Mouse (Mus musculus) CH12.LX (cell line): ENCODE data around the gene Cfap70. TPM values are rescaled to one million over a fixed set of nuclear protein-coding genes. Genes with fewer than 3 reads are reported as not detected.

Source experiments
- DNase-seq: peaks from one replicate; pipeline ENCODE4 v3.0.0-alpha.2; 2013; ENCODE audit errors: extremely low read depth
- H3K27ac ChIP-seq: 2 replicates; pipeline ENCODE4 v1.5.1; 2012; ENCODE audit warnings: low read depth, mild to moderate bottlenecking, control low read depth, moderate library complexity; ENCODE audit not compliant: insufficient read depth
- H3K27me3 ChIP-seq: replicated peaks from 2 replicates; pipeline ENCODE3; 2012; ENCODE audit warnings: inconsistent platforms
- H3K36me3 ChIP-seq, 2 experiments: replicated peaks in 1 of 2; 2 replicates each; pipeline versions ENCODE3 to v1.6.1; 2012; ENCODE audit warnings: inconsistent platforms in 1 of 2, low read length in 1 of 2, mild to moderate bottlenecking in 1 of 2, mixed read lengths in 1 of 2, moderate library complexity in 1 of 2; ENCODE audit not compliant: control insufficient read depth in 1 of 2, insufficient read depth in 1 of 2
- H3K4me1 ChIP-seq, 2 experiments: 2 replicates each; pipeline ENCODE4 v1.6.1; 2012; ENCODE audit warnings: inconsistent platforms in 1 of 2, moderate library complexity in 1 of 2; ENCODE audit not compliant: insufficient read depth in 2 of 2, control insufficient read depth in 1 of 2
- H3K4me2 ChIP-seq: 2 replicates; pipeline ENCODE4 v1.6.1; 2012; ENCODE audit warnings: low read depth, mild to moderate bottlenecking, control low read depth; ENCODE audit not compliant: poor library complexity, insufficient read depth, severe bottlenecking
- H3K4me3 ChIP-seq, 3 experiments: fragments of 150-350 bp in 1 of 3; sonication (generic) in 1 of 3; replicated peaks in 1 of 3; 2 replicates each; pipeline versions ENCODE3 to v1.5.1; 2011 to 2012; ENCODE audit warnings: low read depth in 2 of 3, low read length in 2 of 3, mild to moderate bottlenecking in 2 of 3, moderate library complexity in 2 of 3, control low read depth in 1 of 3, improper control_type of control experiment in 1 of 3, inconsistent platforms in 1 of 3, mixed read lengths in 1 of 3; ENCODE audit not compliant: poor library complexity in 1 of 3
- H3K79me2 ChIP-seq: replicated peaks from 2 replicates; pipeline ENCODE4 v1.6.1; 2012; ENCODE audit warnings: mild to moderate bottlenecking, moderate library complexity; ENCODE audit not compliant: control insufficient read depth, poor library complexity, insufficient read depth, severe bottlenecking; ENCODE audit errors: extremely low read depth
- H3K9ac ChIP-seq: 2 replicates; pipeline ENCODE4 v1.6.1; 2012; ENCODE audit warnings: low read depth, mild to moderate bottlenecking, control low read depth, moderate library complexity; ENCODE audit not compliant: insufficient read depth
- H3K9me3 ChIP-seq: replicated peaks from 2 replicates; pipeline ENCODE3; 2012; ENCODE audit warnings: low read length, inconsistent platforms, mixed read lengths
- BHLHE40 ChIP-seq: IDR thresholded peaks from 2 replicates; pipeline ENCODE4 v1.6.1; 2011; ENCODE audit warnings: mild to moderate bottlenecking, low read depth, low read length, improper control_type of control experiment
- CHD1 ChIP-seq: IDR thresholded peaks from 2 replicates; pipeline ENCODE4 v1.6.1; 2012; ENCODE audit warnings: low read depth, low read length, improper control_type of control experiment, inconsistent platforms
- CHD2 ChIP-seq: IDR thresholded peaks from 2 replicates; pipeline ENCODE4 v1.6.1; 2011; ENCODE audit warnings: low read length, improper control_type of control experiment
- CTCF ChIP-seq, 2 experiments: IDR thresholded peaks in 1 of 2; conservative IDR thresholded peaks in 1 of 2; 2 replicates each; pipeline ENCODE4 v1.5.1; 2011 to 2012; ENCODE audit warnings: low read depth in 2 of 2, low read length in 2 of 2, improper control_type of control experiment in 1 of 2, inconsistent platforms in 1 of 2, mild to moderate bottlenecking in 1 of 2, moderate library complexity in 1 of 2
- E2F4 ChIP-seq: IDR thresholded peaks from 2 replicates; pipeline ENCODE4 v1.6.1; 2011; ENCODE audit warnings: low read depth, low read length, improper control_type of control experiment; ENCODE audit not compliant: insufficient replicate concordance
- ELF1 ChIP-seq: IDR thresholded peaks from 2 replicates; pipeline ENCODE4 v1.6.1; 2014; ENCODE audit warnings: low read depth, mild to moderate bottlenecking, inconsistent platforms, low read length, improper control_type of control experiment
- GABPA ChIP-seq: IDR thresholded peaks from 2 replicates; pipeline ENCODE4 v1.6.1; 2012; ENCODE audit warnings: low read depth, low read length, improper control_type of control experiment, inconsistent platforms; ENCODE audit not compliant: insufficient replicate concordance
- IRF4 ChIP-seq: IDR thresholded peaks from 2 replicates; pipeline ENCODE4 v1.6.1; 2014; ENCODE audit warnings: low read depth, mild to moderate bottlenecking, inconsistent platforms, low read length, improper control_type of control experiment
- JUND ChIP-seq: conservative IDR thresholded peaks from 2 replicates; pipeline ENCODE4 v1.6.1; 2011; ENCODE audit warnings: low read depth, low read length, improper control_type of control experiment
- KAT2A ChIP-seq: IDR thresholded peaks from 2 replicates; pipeline ENCODE4 v1.6.1; 2012; ENCODE audit warnings: low read length, improper control_type of control experiment, inconsistent platforms; ENCODE audit not compliant: insufficient replicate concordance
- MAFK ChIP-seq: IDR thresholded peaks from 2 replicates; pipeline ENCODE4 v1.6.1; 2011; ENCODE audit warnings: low read length, improper control_type of control experiment; ENCODE audit not compliant: insufficient replicate concordance
- MAX ChIP-seq: IDR thresholded peaks from 2 replicates; pipeline ENCODE4 v1.6.1; 2011; ENCODE audit warnings: low read length, improper control_type of control experiment
- MAZ ChIP-seq: IDR thresholded peaks from 2 replicates; pipeline ENCODE4 v1.6.1; 2012; ENCODE audit warnings: low read depth, mild to moderate bottlenecking, inconsistent platforms, low read length, improper control_type of control experiment, moderate library complexity
- MEF2A ChIP-seq: IDR thresholded peaks from 2 replicates; pipeline ENCODE4 v1.6.1; 2014; ENCODE audit warnings: low read depth, mild to moderate bottlenecking, inconsistent platforms, low read length, improper control_type of control experiment, borderline replicate concordance
- MYC ChIP-seq: IDR thresholded peaks from 2 replicates; pipeline ENCODE4 v1.6.1; 2011; ENCODE audit warnings: low read depth, mild to moderate bottlenecking, improper control_type of control experiment, low read length
- PAX5 ChIP-seq: IDR thresholded peaks from 2 replicates; pipeline ENCODE4 v1.6.1; 2012; ENCODE audit warnings: low read length, inconsistent platforms, mixed read lengths
- POLR2A ChIP-seq: IDR thresholded peaks from 2 replicates; pipeline ENCODE4 v1.6.1; 2011; ENCODE audit warnings: low read depth, mild to moderate bottlenecking, improper control_type of control experiment, low read length
- POLR2AphosphoS2 ChIP-seq: IDR thresholded peaks from 2 replicates; pipeline ENCODE4 v1.6.1; 2011; ENCODE audit warnings: low read depth, low read length, improper control_type of control experiment
- RAD21 ChIP-seq: IDR thresholded peaks from 2 replicates; pipeline ENCODE4 v1.6.1; 2011; ENCODE audit warnings: low read depth, mild to moderate bottlenecking, low read length, improper control_type of control experiment, moderate library complexity
- RCOR1 ChIP-seq: conservative IDR thresholded peaks from 2 replicates; pipeline ENCODE4 v1.6.1; 2012; ENCODE audit warnings: low read depth, mild to moderate bottlenecking, inconsistent platforms, low read length, improper control_type of control experiment
- SIN3A ChIP-seq: IDR thresholded peaks from 2 replicates; pipeline ENCODE4 v1.6.1; 2012; ENCODE audit warnings: low read length, improper control_type of control experiment, inconsistent platforms
- SMC3 ChIP-seq: IDR thresholded peaks from 2 replicates; pipeline ENCODE4 v1.6.1; 2011; ENCODE audit warnings: low read depth, low read length, improper control_type of control experiment
- UBTF ChIP-seq: IDR thresholded peaks from 2 replicates; pipeline ENCODE4 v1.6.1; 2012; ENCODE audit warnings: low read depth, mild to moderate bottlenecking, inconsistent platforms, low read length, improper control_type of control experiment, moderate library complexity
- USF1 ChIP-seq: IDR thresholded peaks from 2 replicates; pipeline ENCODE4 v1.6.1; 2014; ENCODE audit warnings: low read depth, mild to moderate bottlenecking, inconsistent platforms, low read length, improper control_type of control experiment
- USF2 ChIP-seq: conservative IDR thresholded peaks from 2 replicates; pipeline ENCODE4 v1.6.1; 2011; ENCODE audit warnings: low read depth, low read length, improper control_type of control experiment
- ZC3H11A ChIP-seq: IDR thresholded peaks from 2 replicates; pipeline ENCODE4 v1.6.1; 2012; ENCODE audit warnings: low read depth, mild to moderate bottlenecking, inconsistent platforms, low read length, improper control_type of control experiment
- ZMIZ1 ChIP-seq: IDR thresholded peaks from 2 replicates; pipeline ENCODE4 v1.6.1; 2012; ENCODE audit warnings: low read depth, mild to moderate bottlenecking, inconsistent platforms, low read length, improper control_type of control experiment
- dilution Hi-C: fragments of 300-500 bp; cut with MboI; formaldehyde crosslinking; loops from 2 replicates; pipeline ENCODE4 v1.14.3; 2020; ENCODE audit warnings: low sequenced_read_pairs; ENCODE audit not compliant: extremely low pct_unique_long_range_greater_than_20kb, extremely low pct_ligation_motif_present
- in situ Hi-C: fragments of 300-500 bp; cut with MboI; formaldehyde crosslinking; loops from 3 replicates; pipeline ENCODE4 v1.14.3; 2019; ENCODE audit warnings: low sequenced_read_pairs, low pct_ligation_motif_present, low pct_unique_long_range_greater_than_20kb, mixed read lengths
- polyA plus RNA-seq: library from polyadenylated mRNA; unstranded; fragments of >175 nt; gene quantifications from 2 replicates; pipeline ENCODE4 v1.2.1, GENCODE M21; 2012; ENCODE audit warnings: low read depth; ENCODE audit not compliant: insufficient read length
- total RNA-seq, 2 experiments: library from RNA; depleted of rRNA; stranded (reverse); fragments of 300-350 nt in 1 of 2; fragments of >200 nt in 1 of 2; gene quantifications; 2 replicates each; pipeline ENCODE4 v1.2.3; 2012 to 2014

Cfap70 gene
- total and polyA plus RNA-seq, 3 experiments: 0.04 to 0.36 TPM; not detected in 1

- no peak overlapping the region for H3K4me2 ChIP-seq
- H3K9me3 ChIP-seq: no peaks in the 10 kb centered on the region
- TF ChIP-seq BHLHE40: peak; percentile 66
- TF ChIP-seq USF1: peak; percentile 84
- TF ChIP-seq UBTF: no peak
- no peak for TF ChIP-seq CHD1
- TF ChIP-seq JUND: no peak
- no peak for TF ChIP-seq MAFK
- TF ChIP-seq RCOR1: no peak
- no peak for TF ChIP-seq POLR2A
- no peak for TF ChIP-seq IRF4
- TF ChIP-seq POLR2AphosphoS2: no peak
- TF ChIP-seq SIN3A: no peak
- TF ChIP-seq CHD2: no peak
- TF ChIP-seq GABPA: no peak
- TF ChIP-seq MEF2A: peak; percentile 66; the same call in 1 of the 2 replicates
- no peak for TF ChIP-seq ZC3H11A
- no peak for TF ChIP-seq ELF1
- peak; percentile 50; the same call in 1 of the 2 replicates for TF ChIP-seq MAX
- TF ChIP-seq USF2: peak; percentile 80
- in situ Hi-C loops: no loop called here
- no peaks in the 10 kb centered on the region for H3K27me3 ChIP-seq
- peak; percentile 41 for DNase-seq
- no peak overlapping the region for H3K9ac ChIP-seq
- dilution Hi-C loops: no loop called here
- no peaks in the 10 kb centered on the region for H3K36me3 ChIP-seq
- H3K4me3 ChIP-seq: no peak overlapping the region
- H3K27ac ChIP-seq: no peak overlapping the region
- no peaks in the 10 kb centered on the region for H3K79me2 ChIP-seq
- peaks cover 9 to 16% of the 10 kb centered on the region in 2 experiments for H3K4me1 ChIP-seq
Measured at GRCm38 (mm10) chr14:20422257-20422656, 29.8 kb downstream of the Cfap70 start.

DNA sequence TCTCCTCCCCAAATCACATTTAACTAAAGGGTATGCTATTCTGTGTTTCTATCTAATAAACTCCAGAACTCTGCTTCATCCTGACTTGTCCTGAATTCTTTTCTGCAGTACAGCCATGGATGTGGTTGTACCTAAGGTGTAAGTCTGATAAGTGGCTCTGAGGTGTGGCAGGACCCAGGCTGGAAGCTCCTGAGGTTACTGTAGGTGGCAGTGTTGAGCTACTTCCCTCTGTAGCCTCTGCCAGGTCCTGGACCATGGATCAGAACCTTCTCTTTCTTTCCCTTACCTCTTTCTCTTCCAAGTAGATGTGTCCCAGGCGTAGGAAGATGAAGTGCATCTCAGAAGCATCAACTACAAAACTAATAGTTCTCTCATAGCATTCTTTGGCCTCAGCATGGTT lies 52.0 kb downstream of the Cfap70 start:
- Histone ChIP-seq H3K79me2 (no peaks in the 10 kb centered on the region), H3K9ac (no peak overlapping the region), H3K27me3 (no peaks in the 10 kb centered on the region), H3K36me3 (no peaks in the 10 kb centered on the region), H3K27ac (no peak overlapping the region), H3K4me1 (0 out of 4 replicates have a peak, but pooled peaks cover 0 to 2% of the 10 kb centered on the region in 2 experiments), H3K4me3 (no peak overlapping the region), H3K9me3 (no peaks in the 10 kb centered on the region), H3K4me2 (no peak overlapping the region)
- no peak for TF ChIP-seq ZMIZ1
- peak; percentile 74 for TF ChIP-seq RAD21
- 0 out of 2 replicates have a peak, but pooled peaks have one; percentile 7 for TF ChIP-seq ZC3H11A
- no peak for TF ChIP-seq KAT2A
- peak; percentile 65 to 85 for TF ChIP-seq CTCF (conservative IDR thresholded peaks at IDR 0.05 in 1 of 2, IDR thresholded peaks at IDR 0.05 in 1 of 2; ENCODE audit: low read depth in 2 of 2, low read length in 2 of 2)
- 0 out of 2 replicates have a peak, but pooled peaks have one; percentile 22 for TF ChIP-seq MAX
- TF ChIP-seq IRF4: no peak
- TF ChIP-seq MYC: no peak
- no peak for TF ChIP-seq CHD1
- no peak for TF ChIP-seq MAZ
- TF ChIP-seq ELF1: no peak
- no peak for TF ChIP-seq USF1
- no peak for TF ChIP-seq E2F4
- no peak for TF ChIP-seq PAX5
- no peak for TF ChIP-seq UBTF
- TF ChIP-seq SMC3: peak; percentile 64
- in situ Hi-C loops: no loop called here
- DNase-seq: peak; percentile 68
- dilution Hi-C loops: no loop called here
